Mouse (Mus musculus): ENCODE measurements around the gene Hs3st2. TPM values are rescaled to one million over a fixed set of nuclear protein-coding genes. Genes with fewer than 3 reads are reported as not detected.

Gene Hs3st2
- total and polyA plus RNA-seq, 3 experiments = not detected

DNA sequence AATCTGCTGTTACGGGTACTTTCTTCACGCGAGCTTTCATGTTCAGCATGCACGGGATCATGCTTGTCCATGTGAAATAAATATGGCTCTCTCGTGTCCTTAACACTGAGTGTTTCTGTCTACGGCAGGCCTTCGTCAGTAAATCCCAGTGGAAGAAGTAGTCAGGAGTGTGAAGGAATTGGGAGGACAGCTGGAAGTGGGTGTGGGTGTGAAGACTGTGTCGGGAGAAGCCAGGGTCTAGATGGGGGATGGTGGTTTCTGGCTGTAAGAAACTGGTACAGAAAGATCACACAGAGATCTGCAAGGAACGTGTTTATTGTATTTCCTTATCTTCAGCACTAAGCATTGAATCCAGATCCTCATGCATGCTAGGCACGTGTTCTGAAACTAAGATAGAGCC lies 110.0 kb downstream of the Hs3st2 start:
- Histone ChIP-seq H3K4me1 (ENCODE audit: control insufficient read depth in 1 of 2, insufficient read depth in 2 of 2) (no peaks in the 10 kb centered on the region), H3K4me2 (ENCODE audit: insufficient read depth, low read depth, poor library complexity, severe bottlenecking) (no peak overlapping the region), H3K27ac (ENCODE audit: insufficient read depth, low read depth) (no peak overlapping the region), H3K4me3 (replicated peaks in 1 of 3; ENCODE audit: low read depth in 2 of 3, low read length in 2 of 3, poor library complexity in 1 of 3) (no peak overlapping the region), H3K27me3 (replicated peaks) (peaks cover 85% of the 10 kb centered on the region), H3K9me3 (replicated peaks; ENCODE audit: low read length) (no peaks in the 10 kb centered on the region), H3K36me3 (replicated peaks in 1 of 2; ENCODE audit: control insufficient read depth in 1 of 2, insufficient read depth in 1 of 2, low read length in 1 of 2) (no peaks in the 10 kb centered on the region), H3K79me2 (replicated peaks; ENCODE audit: control insufficient read depth, extremely low read depth, insufficient read depth, poor library complexity, severe bottlenecking) (no peaks in the 10 kb centered on the region), H3K9ac (ENCODE audit: insufficient read depth, low read depth) (no peak overlapping the region)
- DNase-seq (ENCODE audit: extremely low read depth) = no peak
- in situ Hi-C loops (cut with MboI; ENCODE audit: low pct_ligation_motif_present, low pct_unique_long_range_greater_than_20kb, low sequenced_read_pairs) (no loop called here), dilution Hi-C loops (cut with MboI; ENCODE audit: extremely low pct_ligation_motif_present, extremely low pct_unique_long_range_greater_than_20kb, low sequenced_read_pairs) (no loop called here)
- TF ChIP-seq MAX (IDR thresholded peaks at IDR 0.05; ENCODE audit: low read length) (no peak), CHD2 (IDR thresholded peaks at IDR 0.05; ENCODE audit: low read length) (no peak), MAFK (IDR thresholded peaks at IDR 0.05; ENCODE audit: insufficient replicate concordance, low read length) (no peak), NELFE (IDR thresholded peaks at IDR 0.05; ENCODE audit: low read depth, low read length) (no peak), NRF1 (IDR thresholded peaks at IDR 0.05; ENCODE audit: low read depth, low read length) (no peak), MEF2A (IDR thresholded peaks at IDR 0.05; ENCODE audit: borderline replicate concordance, low read depth, low read length) (no peak), ELF1 (IDR thresholded peaks at IDR 0.05; ENCODE audit: low read depth, low read length) (no peak)

DNA sequence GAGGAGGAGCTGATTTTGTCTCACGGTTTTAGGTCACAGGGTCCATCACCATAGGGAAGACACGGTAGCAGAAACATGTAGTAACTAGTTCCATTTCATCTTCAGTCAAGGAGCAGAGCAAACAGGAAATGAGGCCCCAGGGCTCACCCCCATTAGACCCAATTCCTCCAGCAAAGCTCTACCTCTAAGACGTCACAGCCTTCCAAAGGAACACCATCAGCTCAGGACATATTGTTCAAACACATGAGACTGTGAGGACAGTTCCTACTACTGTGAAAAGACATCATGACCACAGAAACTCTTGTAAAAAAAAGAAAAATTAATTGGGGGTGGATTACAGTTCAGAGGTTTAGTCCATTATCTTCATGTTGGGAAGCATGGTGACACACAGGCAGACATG lies 125.1 kb downstream of the Hs3st2 start:
- dilution Hi-C loops (cut with MboI; ENCODE audit: extremely low pct_ligation_motif_present, extremely low pct_unique_long_range_greater_than_20kb, low sequenced_read_pairs) (no loop called here), in situ Hi-C loops (cut with MboI; ENCODE audit: low pct_ligation_motif_present, low pct_unique_long_range_greater_than_20kb, low sequenced_read_pairs) (no loop called here)
- Histone ChIP-seq H3K4me3 (replicated peaks in 1 of 3; ENCODE audit: low read depth in 2 of 3, low read length in 2 of 3, poor library complexity in 1 of 3) (no peak overlapping the region), H3K4me2 (ENCODE audit: insufficient read depth, low read depth, poor library complexity, severe bottlenecking) (no peak overlapping the region), H3K27me3 (replicated peaks) (peaks cover 42% of the 10 kb centered on the region), H3K79me2 (replicated peaks; ENCODE audit: control insufficient read depth, extremely low read depth, insufficient read depth, poor library complexity, severe bottlenecking) (no peaks in the 10 kb centered on the region), H3K36me3 (replicated peaks in 1 of 2; ENCODE audit: control insufficient read depth in 1 of 2, insufficient read depth in 1 of 2, low read length in 1 of 2) (no peaks in the 10 kb centered on the region), H3K9me3 (replicated peaks; ENCODE audit: low read length) (peaks cover 4% of the 10 kb centered on the region), H3K4me1 (ENCODE audit: control insufficient read depth in 1 of 2, insufficient read depth in 2 of 2) (no peaks in the 10 kb centered on the region), H3K9ac (ENCODE audit: insufficient read depth, low read depth) (no peak overlapping the region), H3K27ac (ENCODE audit: insufficient read depth, low read depth) (no peak overlapping the region)
- no peak for DNase-seq (ENCODE audit: extremely low read depth)
- TF ChIP-seq RCOR1 (conservative IDR thresholded peaks at IDR 0.05; ENCODE audit: low read depth, low read length) = no peak

DNA sequence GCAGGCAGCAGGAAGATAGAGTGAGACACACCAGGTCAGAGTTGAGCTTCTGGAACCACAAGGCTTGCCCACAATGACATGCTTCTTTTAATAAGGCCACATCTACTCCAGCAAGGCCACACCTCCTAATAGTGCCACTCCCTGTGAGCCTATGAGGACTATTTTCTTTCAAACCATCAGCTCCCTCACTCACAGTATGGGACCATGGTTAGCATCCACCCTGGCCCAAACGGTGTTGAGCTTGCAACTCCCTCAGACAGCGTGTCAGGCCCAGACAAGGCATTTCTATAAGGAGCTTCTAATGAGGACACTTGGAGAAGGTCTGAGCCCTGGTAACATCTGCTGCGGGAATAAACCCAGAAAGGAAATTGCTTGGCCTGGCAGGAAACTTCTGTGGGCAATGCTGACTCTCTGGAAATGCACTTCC lies 125.5 kb downstream of the Hs3st2 start:
- DNase-seq (ENCODE audit: extremely low read depth) = no peak
- no peak overlapping the region for H3K4me3 ChIP-seq (replicated peaks in 1 of 3; ENCODE audit: low read depth in 2 of 3, low read length in 2 of 3, poor library complexity in 1 of 3)
- dilution Hi-C loops (cut with MboI; ENCODE audit: extremely low pct_ligation_motif_present, extremely low pct_unique_long_range_greater_than_20kb, low sequenced_read_pairs) (no loop called here), in situ Hi-C loops (cut with MboI; ENCODE audit: low pct_ligation_motif_present, low pct_unique_long_range_greater_than_20kb, low sequenced_read_pairs) (no loop called here)
- no peaks in the 10 kb centered on the region for H3K79me2 ChIP-seq (replicated peaks; ENCODE audit: control insufficient read depth, extremely low read depth, insufficient read depth, poor library complexity, severe bottlenecking)
- H3K4me1 ChIP-seq (ENCODE audit: control insufficient read depth in 1 of 2, insufficient read depth in 2 of 2) = no peaks in the 10 kb centered on the region
- no peaks in the 10 kb centered on the region for H3K36me3 ChIP-seq (replicated peaks in 1 of 2; ENCODE audit: control insufficient read depth in 1 of 2, insufficient read depth in 1 of 2, low read length in 1 of 2)
- H3K27me3 ChIP-seq (replicated peaks) = peaks cover 40% of the 10 kb centered on the region
- no peak overlapping the region for H3K9ac ChIP-seq (ENCODE audit: insufficient read depth, low read depth)
- no peak for TF ChIP-seq MAFK (IDR thresholded peaks at IDR 0.05; ENCODE audit: insufficient replicate concordance, low read length)
- TF ChIP-seq MEF2A (IDR thresholded peaks at IDR 0.05; ENCODE audit: borderline replicate concordance, low read depth, low read length) = no peak
- TF ChIP-seq SIN3A (IDR thresholded peaks at IDR 0.05; ENCODE audit: low read length) = no peak
- no peak for TF ChIP-seq RAD21 (IDR thresholded peaks at IDR 0.05; ENCODE audit: low read depth, low read length)
- no peak for TF ChIP-seq KAT2A (IDR thresholded peaks at IDR 0.05; ENCODE audit: insufficient replicate concordance, low read length)
- no peak for TF ChIP-seq E2F4 (IDR thresholded peaks at IDR 0.05; ENCODE audit: insufficient replicate concordance, low read depth, low read length)
- TF ChIP-seq EP300 (IDR thresholded peaks at IDR 0.05; ENCODE audit: low read length) = no peak
- no peak for TF ChIP-seq UBTF (IDR thresholded peaks at IDR 0.05; ENCODE audit: low read depth, low read length)
- no peak for TF ChIP-seq ZC3H11A (IDR thresholded peaks at IDR 0.05; ENCODE audit: low read depth, low read length)
- TF ChIP-seq PAX5 (IDR thresholded peaks at IDR 0.05; ENCODE audit: low read length) = no peak
- no peak for TF ChIP-seq ZNF384 (IDR thresholded peaks at IDR 0.05; ENCODE audit: low read depth, low read length)
- no peak for TF ChIP-seq ZMIZ1 (IDR thresholded peaks at IDR 0.05; ENCODE audit: low read depth, low read length)
- no peak for TF ChIP-seq HCFC1 (IDR thresholded peaks at IDR 0.05; ENCODE audit: low read depth, low read length)
- H3K9me3 ChIP-seq (replicated peaks; ENCODE audit: low read length) = peaks cover 4% of the 10 kb centered on the region
- no peak overlapping the region for H3K4me2 ChIP-seq (ENCODE audit: insufficient read depth, low read depth, poor library complexity, severe bottlenecking)
- H3K27ac ChIP-seq (ENCODE audit: insufficient read depth, low read depth) = no peak overlapping the region

Measured in CH12.LX (cell line).